Mouse (Mus musculus) adrenal gland, adult 8-10 months (tissue): Measurements from ENCODE around the gene Olfr506. TPM values are rescaled to one million over a fixed set of nuclear protein-coding genes. Genes with fewer than 3 reads are reported as not detected.
"Not testable (repeated sequence)": the region's sequence is repeated elsewhere in the genome, so short reads cannot be mapped to it uniquely, and the experiment has no call there.

Experiments used
- DNase-seq: peaks from one replicate; pipeline ENCODE4 v3.0.0; 2022
- total RNA-seq, 4 experiments: library from RNA; stranded (reverse); gene quantifications; 2 replicates each; pipeline ENCODE4 v1.2.4; 2022

The Olfr506 gene
- not detected for total RNA-seq

DNA sequence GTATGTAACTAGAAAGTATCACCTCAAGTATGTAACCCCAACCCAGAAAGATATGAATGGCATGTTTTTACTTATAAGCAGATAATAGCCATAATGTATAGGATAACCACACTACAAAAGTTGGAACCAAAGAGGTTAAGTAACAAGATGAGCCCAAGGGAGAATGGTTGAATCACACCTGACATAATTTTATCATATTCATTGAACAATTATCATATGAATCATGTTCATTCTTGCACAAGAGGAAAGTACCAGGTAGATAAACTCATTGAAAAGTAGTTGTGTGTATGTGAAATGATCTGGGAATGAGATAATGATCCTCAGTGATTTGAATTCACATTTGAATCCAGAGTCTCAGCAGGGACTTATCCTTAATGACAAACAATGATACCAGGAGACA lies at the start of gene Olfr506:
Gene Olfr506 (plus strand): TSS at position 301 of the 400 bp plus-strand sequence.
- DNase-seq: no peak

DNA sequence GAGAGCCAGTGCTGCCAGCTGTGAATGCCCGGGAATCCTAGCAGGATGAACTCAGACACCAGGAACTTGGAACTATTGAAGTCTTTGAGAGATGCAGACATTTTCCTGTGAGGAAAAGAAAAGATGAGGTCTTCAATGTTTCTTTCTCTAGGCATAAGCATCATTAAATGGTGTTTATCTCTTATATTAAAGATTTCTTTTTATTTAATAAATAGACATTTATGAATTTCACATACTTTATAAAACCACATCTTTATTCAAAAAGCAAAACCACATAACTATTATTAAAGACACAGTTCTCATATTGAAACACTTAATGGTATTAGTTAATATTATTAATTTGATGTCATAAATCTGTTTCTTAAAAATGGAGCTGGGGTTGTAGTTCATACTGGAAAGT lies 44.9 kb upstream of the Olfr506 start, which contains the start of gene Olfr504:
Gene Olfr504 (minus strand): TSS at position 101 of the 400 bp plus-strand sequence.
- no peak for DNase-seq

DNA sequence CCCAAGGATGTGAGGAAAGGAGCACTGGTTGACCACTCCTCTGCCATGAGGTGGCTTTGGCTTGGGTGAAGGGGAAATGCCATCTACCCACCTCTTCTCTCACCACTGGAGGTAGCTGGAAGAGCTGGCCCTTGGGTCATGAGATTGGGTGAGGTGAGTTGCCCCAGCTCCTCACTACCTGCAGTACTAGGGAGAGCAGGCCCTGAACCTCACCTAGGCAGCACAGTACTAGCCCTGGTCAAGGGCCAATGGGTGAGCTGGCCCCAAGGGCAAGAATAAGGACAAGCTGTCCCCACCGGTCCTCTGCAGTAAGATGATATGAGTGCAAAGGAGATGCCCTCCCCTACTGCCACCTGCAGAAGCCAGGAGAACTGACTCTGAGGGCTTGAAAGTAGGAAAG lies 20.8 kb upstream of the Olfr506 start:
- DNase-seq: no peak

DNA sequence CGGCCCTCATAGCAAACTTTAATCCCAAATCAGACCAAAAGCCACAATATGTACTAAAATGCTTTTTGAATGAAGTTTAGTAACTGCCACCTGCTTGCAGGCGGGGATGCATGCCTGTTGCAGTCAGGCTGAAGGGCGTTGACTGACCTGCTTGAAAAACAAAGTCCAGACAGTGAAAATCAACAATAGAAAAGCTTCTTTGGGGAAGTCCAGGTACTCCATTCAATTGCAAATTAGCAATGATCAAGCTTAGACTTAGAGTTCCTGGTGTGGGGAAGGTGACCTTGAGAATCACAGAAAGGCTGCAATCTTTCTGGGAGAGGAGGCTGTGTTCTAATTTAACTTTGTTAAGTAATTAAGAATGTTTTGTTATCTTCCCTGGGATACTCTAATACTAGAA lies 8.7 kb upstream of the Olfr506 start:
- not testable (repeated sequence) for DNase-seq

DNA sequence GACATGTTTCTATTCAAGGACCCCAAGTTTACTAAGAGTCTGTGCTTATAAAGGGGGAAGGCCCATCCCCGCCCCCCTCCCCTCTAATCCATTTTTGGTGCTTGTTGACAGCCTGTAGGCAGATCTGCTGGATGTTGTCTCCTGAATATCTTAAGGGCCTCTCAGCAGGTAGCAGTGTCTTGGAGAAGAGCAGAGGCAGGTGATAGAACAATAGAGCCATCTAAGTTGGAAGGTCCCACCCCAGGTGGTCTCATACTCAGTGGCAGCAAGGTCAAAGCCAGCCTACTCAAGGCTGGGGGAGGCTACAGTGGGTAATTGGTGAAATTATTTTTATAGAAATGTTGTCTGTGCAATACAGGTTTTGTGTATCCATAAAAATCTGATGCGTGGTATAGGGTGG lies 3.5 kb downstream of the Olfr506 start:
- DNase-seq: no peak

DNA sequence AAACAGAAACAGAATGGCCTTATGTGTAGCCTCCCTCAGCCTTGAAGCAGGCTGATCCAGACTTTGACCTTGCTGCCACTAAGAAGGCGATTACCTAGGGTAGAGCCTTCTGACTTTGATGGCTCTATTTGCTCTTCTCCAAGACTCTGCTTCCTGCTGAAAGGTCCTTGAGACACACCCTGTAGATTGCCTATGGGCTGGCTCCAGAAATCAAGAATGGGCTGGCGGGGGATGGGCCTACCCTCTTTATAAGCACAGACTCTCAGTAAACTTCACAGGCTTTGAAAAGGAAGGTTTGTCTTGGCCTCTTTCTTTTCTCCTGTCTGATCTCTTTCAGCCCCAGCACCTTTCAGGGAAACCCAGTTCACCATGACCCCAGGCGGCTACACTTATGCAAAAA lies 6.2 kb downstream of the Olfr506 start:
- not testable (repeated sequence) for DNase-seq

DNA sequence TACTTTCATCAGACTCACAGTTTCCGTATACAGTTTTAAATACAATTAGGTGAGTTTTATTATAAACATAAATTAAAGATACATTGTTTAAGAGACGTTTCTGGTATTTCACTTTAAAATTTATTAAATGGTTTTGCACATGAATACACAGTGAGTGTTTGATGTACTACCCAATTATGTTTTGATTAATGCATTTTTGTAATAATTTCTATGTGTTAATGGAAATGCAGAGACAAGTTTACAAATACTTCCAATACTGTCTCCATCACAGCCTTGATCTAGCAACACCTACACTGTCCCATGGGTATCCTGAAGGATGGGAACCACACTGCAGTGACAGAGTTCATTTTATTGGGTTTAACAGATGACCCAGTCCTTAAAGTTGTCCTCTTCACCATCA lies 10.9 kb downstream of the Olfr506 start, which contains the start of gene Olfr507:
Gene Olfr507 (plus strand): TSS at position 301 of the 400 bp plus-strand sequence.
- DNase-seq: no peak

DNA sequence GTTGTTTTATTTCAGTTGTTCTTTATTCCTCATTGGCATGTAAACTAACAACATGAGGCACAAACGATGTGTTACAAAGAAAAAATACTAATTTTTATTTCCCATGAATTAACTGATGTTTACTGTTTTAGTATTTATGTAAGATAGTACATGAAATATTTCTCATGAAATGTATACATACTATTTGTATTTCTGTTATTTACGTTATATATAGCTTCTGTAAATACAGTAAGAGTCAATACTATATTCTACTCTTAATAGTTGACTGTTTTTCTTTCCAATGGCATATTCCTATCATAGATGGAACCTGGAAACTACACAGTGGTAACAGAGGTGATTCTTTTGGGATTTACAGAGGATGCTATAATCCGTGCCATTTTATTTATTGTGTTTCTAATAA lies 19.1 kb downstream of the Olfr506 start, which contains the start of gene Olfr508:
Gene Olfr508 (plus strand): TSS at position 301 of the 400 bp plus-strand sequence.
- DNase-seq: no peak

DNA sequence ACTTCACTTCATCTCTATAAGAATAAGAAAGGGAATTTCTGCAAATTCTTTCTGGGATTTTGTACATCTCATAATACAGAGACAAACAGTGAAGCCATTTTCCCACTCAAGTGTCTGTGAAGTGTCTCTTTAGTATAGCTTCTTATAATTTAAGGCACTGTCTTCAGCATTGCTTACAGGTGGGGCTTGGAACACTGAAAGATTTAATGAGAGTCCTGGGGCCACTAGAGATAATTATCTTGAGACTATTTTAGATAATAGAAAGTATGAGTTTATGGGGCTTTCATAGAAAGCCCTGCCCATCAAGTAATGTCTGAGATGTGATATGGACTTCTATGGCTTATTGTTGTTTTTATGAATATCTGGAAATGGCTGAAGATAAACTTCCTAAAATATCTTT lies 41.2 kb downstream of the Olfr506 start, which contains the start of gene Olfr509:
Gene Olfr509 (minus strand): TSS at position 101 of the 400 bp plus-strand sequence.
- no peak for DNase-seq

DNA sequence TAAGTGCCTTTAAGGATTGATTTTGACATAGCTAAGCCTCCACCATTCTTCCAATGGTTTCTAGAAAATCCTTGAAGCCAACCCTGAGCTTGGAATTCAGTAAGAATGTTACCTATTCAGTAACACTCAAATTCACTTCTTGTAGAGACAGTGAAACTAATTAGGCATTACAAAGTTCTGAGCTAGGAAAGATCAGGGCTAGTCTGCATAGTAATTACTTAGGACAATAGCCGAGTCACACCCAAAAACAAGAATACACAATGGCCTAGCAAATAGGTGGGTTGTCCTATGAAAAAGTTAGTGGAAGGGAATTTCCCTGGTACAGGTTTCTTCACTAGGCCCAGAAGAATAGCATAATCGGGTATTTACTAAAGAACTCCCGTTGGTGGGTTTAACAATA lies 51.8 kb downstream of the Olfr506 start:
- DNase-seq: no peak

Other genes starting within 250 kb of the Olfr506 start
- not detected for gene Olfr494, start 245.5 kb upstream of the Olfr506 start, total RNA-seq
- not detected for gene Olfr495, start 217.6 kb upstream of the Olfr506 start, total RNA-seq
- gene Olfr497, start 190.4 kb upstream of the Olfr506 start, total RNA-seq: not detected
- not detected for gene Olfr498, start 145.5 kb upstream of the Olfr506 start, total RNA-seq
- gene Olfr502, start 85.7 kb upstream of the Olfr506 start, total RNA-seq: not detected
- gene Olfr503, start 66.3 kb upstream of the Olfr506 start, total RNA-seq: not detected
- gene Olfr504, start 45.0 kb upstream of the Olfr506 start, total RNA-seq: not detected
- not detected for gene Olfr507, start 11.0 kb downstream of the Olfr506 start, total RNA-seq
- gene Olfr508, start 19.2 kb downstream of the Olfr506 start, total RNA-seq: not detected
- gene Olfr509, start 41.1 kb downstream of the Olfr506 start, total RNA-seq: under 1 TPM in 1 of 4 experiments, not detected in 3; 0.18 TPM
- not detected for gene Olfr510, start 55.6 kb downstream of the Olfr506 start, total RNA-seq
- not detected for gene Olfr512, start 102.5 kb downstream of the Olfr506 start, total RNA-seq
- not detected for gene Olfr513, start 140.2 kb downstream of the Olfr506 start, total RNA-seq
- not detected for gene Olfr514, start 215.2 kb downstream of the Olfr506 start, total RNA-seq
- gene Olfr516, start 239.7 kb downstream of the Olfr506 start, total RNA-seq: not detected